27 mouse cellular contexts compared by ENCODE assay signal in genomic region chr4:148842302-148842701, GRCm38 (mm10). TPM values are rescaled to one million over a fixed set of nuclear protein-coding genes. Genes with fewer than 3 reads are reported as not detected.
A peak's percentile ranks its signal among the peaks of the same experiment; 100 is the strongest.
DNase-seq lines count a peak whose midpoint lies in the region; ATAC-seq lines count a peak whose summit lies in the region.
"Had no signal": no experiment of that assay in that cellular context is flagged by ENCODE, and none has a peak within 500 bp of the region (broad histone marks: within the 10 kb centered on the region; RNA-seq: fewer than 3 reads in every experiment).

No protein-coding gene starts in this region.

- no peaks in the 10 kb centered on the region for H3K36me3 ChIP-seq in hindbrain, embryonic 13.5 days
- no peaks in the 10 kb centered on the region for H3K36me3 ChIP-seq in hindbrain, embryonic 16.5 days (ENCODE audit: control insufficient read depth, insufficient read depth, low read length)
- peaks cover 3% of the 10 kb centered on the region; the same call in 1 of the 2 replicates for H3K36me3 ChIP-seq in kidney, embryonic 16.5 days (ENCODE audit: insufficient read depth, low read length)
- H3K36me3 ChIP-seq: embryonic facial prominence, embryonic 12.5 days; forebrain, embryonic 12.5 days; forebrain, embryonic 15.5 days; G1E; hindbrain, embryonic 15.5 days; intestine, embryonic 15.5 days had no signal

- 64% methylated on average over 6 of the region's 6 CpGs for WGBS in hindbrain, embryonic 13.5 days
- 69% methylated on average over 6 of the region's 6 CpGs for WGBS in hindbrain, embryonic 16.5 days
- WGBS in kidney, embryonic 16.5 days = 29% methylated on average over 6 of the region's 6 CpGs

- ATAC-seq in hindbrain, embryonic 13.5 days (ENCODE audit: low FRiP score) = no peak
- no peak for ATAC-seq in hindbrain, embryonic 16.5 days
- ATAC-seq in kidney, embryonic 16.5 days (ENCODE audit: low FRiP score, low TSS enrichment) = peak; percentile 31
- ATAC-seq: activated CD4-positive, CD25-positive, alpha-beta regulatory T cell, adult 4 months; forebrain, embryonic 15.5 days; intestine, embryonic 15.5 days had no signal

- H3K9ac ChIP-seq in hindbrain, embryonic 13.5 days = 0 out of 2 replicates have a peak overlapping the region, but pooled peaks have one; percentile 8
- H3K9ac ChIP-seq in hindbrain, embryonic 16.5 days (ENCODE audit: low read depth, low read length) = no peak overlapping the region
- no peak overlapping the region for H3K9ac ChIP-seq in kidney, embryonic 16.5 days (replicated peaks; ENCODE audit: low read length)
- H3K9ac ChIP-seq: embryonic facial prominence, embryonic 12.5 days; forebrain, embryonic 12.5 days; forebrain, embryonic 15.5 days; hindbrain, embryonic 15.5 days; intestine, embryonic 15.5 days had no signal

- no peaks in the 10 kb centered on the region for H3K9me3 ChIP-seq in hindbrain, embryonic 13.5 days
- no peaks in the 10 kb centered on the region for H3K9me3 ChIP-seq in hindbrain, embryonic 16.5 days (ENCODE audit: control insufficient read depth, low read length)
- no peaks in the 10 kb centered on the region for H3K9me3 ChIP-seq in kidney, embryonic 16.5 days (ENCODE audit: low read length)
- H3K9me3 ChIP-seq: embryonic facial prominence, embryonic 12.5 days; forebrain, embryonic 12.5 days; forebrain, embryonic 15.5 days; G1E; hindbrain, embryonic 15.5 days; intestine, embryonic 15.5 days had no signal

- H3K4me3 ChIP-seq in hindbrain, embryonic 13.5 days = no peak overlapping the region
- H3K4me3 ChIP-seq in hindbrain, embryonic 16.5 days (ENCODE audit: low read length) = no peak overlapping the region
- no peak overlapping the region for H3K4me3 ChIP-seq in kidney, embryonic 16.5 days (ENCODE audit: low read length)
- H3K4me3 ChIP-seq: embryonic facial prominence, embryonic 12.5 days; erythroblast, embryonic 14.5 days; forebrain, embryonic 12.5 days; forebrain, embryonic 15.5 days; hindbrain, embryonic 15.5 days; intestine, embryonic 15.5 days had no signal

- H3K27ac ChIP-seq in hindbrain, embryonic 13.5 days = no peak overlapping the region
- H3K27ac ChIP-seq in hindbrain, embryonic 16.5 days (ENCODE audit: low read depth, low read length) = no peak overlapping the region
- no peak overlapping the region for H3K27ac ChIP-seq in kidney, embryonic 16.5 days (ENCODE audit: low read length)
- H3K27ac ChIP-seq: embryonic facial prominence, embryonic 12.5 days; forebrain, embryonic 12.5 days; forebrain, embryonic 15.5 days; hindbrain, embryonic 15.5 days; intestine, embryonic 15.5 days had no signal

- no peak overlapping the region for H3K4me2 ChIP-seq in hindbrain, embryonic 13.5 days
- no peak overlapping the region for H3K4me2 ChIP-seq in hindbrain, embryonic 16.5 days (ENCODE audit: low read length)
- H3K4me2 ChIP-seq in kidney, embryonic 16.5 days (replicated peaks; ENCODE audit: low read depth, low read length) = no peak overlapping the region
- H3K4me2 ChIP-seq: embryonic facial prominence, embryonic 12.5 days; forebrain, embryonic 12.5 days; forebrain, embryonic 15.5 days; heart, embryonic 11.5 days; hindbrain, embryonic 15.5 days; intestine, embryonic 15.5 days had no signal

- H3K27me3 ChIP-seq in hindbrain, embryonic 13.5 days = peaks cover 72% of the 10 kb centered on the region
- peaks cover 2% of the 10 kb centered on the region; the same call in 1 of the 2 replicates for H3K27me3 ChIP-seq in hindbrain, embryonic 16.5 days (replicated peaks; ENCODE audit: control insufficient read depth, insufficient read depth, low read length)
- no peaks in the 10 kb centered on the region for H3K27me3 ChIP-seq in kidney, embryonic 16.5 days (ENCODE audit: insufficient read depth, low read length)
- H3K27me3 ChIP-seq: intestine, embryonic 15.5 days had no signal

- peaks cover 51% of the 10 kb centered on the region for H3K4me1 ChIP-seq in hindbrain, embryonic 13.5 days (replicated peaks)
- H3K4me1 ChIP-seq in hindbrain, embryonic 16.5 days (ENCODE audit: control insufficient read depth, insufficient read depth, low read depth, low read length) = peaks cover 9% of the 10 kb centered on the region
- H3K4me1 ChIP-seq in kidney, embryonic 16.5 days (ENCODE audit: insufficient read depth, low read length) = peaks cover 38% of the 10 kb centered on the region

- peak; percentile 87 for DNase-seq in heart, adult 11 months
- no peak for DNase-seq in heart, adult 8-10 months (ENCODE audit: low spot score)
- DNase-seq in kidney, adult 8-10 months = no peak
- peak; percentile 36 for DNase-seq in MN1 (ENCODE audit: low spot score)
- no peak for DNase-seq in embryo, embryonic 10 days (ENCODE audit: low spot score)
- DNase-seq: adrenal gland, adult 8-10 months; adrenal gland, postnatal 25 days; B cell, adult 2 months; cerebellum, adult 11-12 months; cerebellum, adult 8-10 months; cerebellum, postnatal 10 days; cerebellum, postnatal 36 days; gastrocnemius, postnatal 10 days; gastrocnemius, postnatal 36 days; kidney, adult 11 months had no signal

RNA-seq across cellular contexts. Expression of gene Casz1, which starts 38.1 kb away (rescaled TPM):
- 10 to 100 TPM; 40.6 to 49.5 (median 47.3) TPM for total RNA-seq in heart, adult 8-10 months (2022)
- polyA plus RNA-seq in hindbrain, embryonic 13.5 days (2015; fragmentation: Nextera tagmentation; extraction: Ambion mirVana) = 6.7 and 8.1 TPM in 2 replicates
- polyA plus RNA-seq in hindbrain, embryonic 16.5 days (2015; fragmentation: Nextera tagmentation; extraction: Ambion mirVana) = 4.4 and 5.6 TPM in 2 replicates
- polyA plus RNA-seq in kidney, embryonic 16.5 days (2015; fragmentation: Nextera tagmentation; extraction: Ambion mirVana) = 5.4 and 8.8 TPM in 2 replicates

Comparison
In these comparisons a context has a peak if more than half of its experiments do, and no peak if none do; other contexts are left out.
1. DNase-seq: peak in heart, adult 11 months (single experiment) and MN1 (single experiment); none in heart, adult 8-10 months (single experiment), kidney, adult 8-10 months (0 of 2) and embryo, embryonic 10 days (single experiment).